Mouse (Mus musculus) ES-E14 (cell line): ENCODE data around the gene Polr1c. TPM values are rescaled to one million over a fixed set of nuclear protein-coding genes. Genes with fewer than 3 reads are reported as not detected.
A peak's percentile ranks its signal among the peaks of the same experiment; 100 is the strongest.

Experiments
- DNase-seq: peaks from one replicate; pipeline ENCODE4 v3.0.0-alpha.2; 2013; ENCODE audit warnings: low read depth, low spot score
- H3K27ac ChIP-seq: 2 replicates; pipeline ENCODE4 v1.5.1; 2012; ENCODE audit warnings: low read depth, mild to moderate bottlenecking, low read length, moderate library complexity, mixed read lengths; ENCODE audit not compliant: poor library complexity, insufficient read depth, severe bottlenecking
- H3K36me3 ChIP-seq: 2 replicates; pipeline ENCODE4 v1.6.1; 2012; ENCODE audit warnings: mild to moderate bottlenecking, low read length, moderate library complexity, mixed read lengths; ENCODE audit not compliant: control insufficient read depth, poor library complexity, insufficient read depth, severe bottlenecking
- H3K4me1 ChIP-seq, 2 experiments: fragments of 150-350 bp in 1 of 2; sonication (generic) in 1 of 2; 2 replicates each; pipeline ENCODE4 v1.6.1; 2012; ENCODE audit warnings: low read length in 2 of 2, mild to moderate bottlenecking in 1 of 2, mixed read lengths in 1 of 2; ENCODE audit not compliant: control insufficient read depth in 2 of 2, insufficient read depth in 2 of 2, poor library complexity in 1 of 2
- H3K4me3 ChIP-seq, 2 experiments: fragments of 150-350 bp in 1 of 2; sonication (generic) in 1 of 2; 2 replicates each; pipeline ENCODE4 v1.5.1; 2012; ENCODE audit warnings: low read length in 2 of 2, low read depth in 1 of 2, mild to moderate bottlenecking in 1 of 2, mixed read lengths in 1 of 2; ENCODE audit not compliant: insufficient read depth in 1 of 2, poor library complexity in 1 of 2, severe bottlenecking in 1 of 2
- H3K9ac ChIP-seq: 2 replicates; pipeline ENCODE4 v1.6.1; 2012; ENCODE audit warnings: low read depth, mild to moderate bottlenecking, low read length, mixed read lengths; ENCODE audit not compliant: poor library complexity, insufficient read depth, severe bottlenecking
- H3K9me3 ChIP-seq: fragments of 150-350 bp; sonication (generic); 2 replicates; pipeline ENCODE4 v1.6.1; 2012; ENCODE audit warnings: low read depth, mild to moderate bottlenecking, low read length; ENCODE audit not compliant: control insufficient read depth, insufficient read depth
- CHD2 ChIP-seq: IDR thresholded peaks from 2 replicates; pipeline ENCODE4 v1.6.1; 2014; ENCODE audit warnings: mild to moderate bottlenecking, low read depth, low read length, inconsistent platforms
- HCFC1 ChIP-seq: IDR thresholded peaks from 2 replicates; pipeline ENCODE4 v1.6.1; 2012; ENCODE audit warnings: low read length, inconsistent platforms, borderline replicate concordance; ENCODE audit not compliant: insufficient read depth
- MAFK ChIP-seq: IDR thresholded peaks from 2 replicates; pipeline ENCODE4 v1.6.1; 2014; ENCODE audit warnings: mild to moderate bottlenecking, low read depth, low read length, inconsistent platforms; ENCODE audit not compliant: insufficient read depth
- ZC3H11A ChIP-seq: IDR thresholded peaks from 2 replicates; pipeline ENCODE4 v1.6.1; 2012; ENCODE audit warnings: low read depth, mild to moderate bottlenecking, inconsistent platforms, low read length, borderline replicate concordance
- ZNF384 ChIP-seq: IDR thresholded peaks from 2 replicates; pipeline ENCODE4 v1.6.1; 2012; ENCODE audit warnings: low read depth, low read length, inconsistent platforms
- in situ Hi-C, 2 experiments: fragments of 600-800 bp; cut with MboI; formaldehyde crosslinking; loops; one replicate each; pipeline ENCODE4 v1.15.1; 2025; ENCODE audit warnings: low sequenced_read_pairs in 2 of 2, inconsistent platforms in 1 of 2; ENCODE audit not compliant: unreplicated experiment in 2 of 2
- total RNA-seq: library from RNA; depleted of rRNA; stranded (reverse); fragments of 300-350 nt; gene quantifications from 2 replicates; pipeline ENCODE4 v1.2.3, GENCODE M21; 2012

The Polr1c gene
- total RNA-seq, 1 experiment, result 177 TPM

GRCm38 (mm10) chr17:46278011-46278765, 30.3 kb upstream of the Polr1c start:
- H3K36me3 ChIP-seq, result peaks cover 24% of the 10 kb centered on the region; the same call in 1 of the 2 replicates
- H3K9me3 ChIP-seq, result no peaks in the 10 kb centered on the region
- H3K4me1 ChIP-seq, result peaks cover 3 to 12% of the 10 kb centered on the region in 2 experiments; a peak in 3 of 4 replicates
- TF ChIP-seq CHD2 (no peak), HCFC1 (no peak), ZC3H11A (no peak), ZNF384 (no peak), MAFK (no peak)
- in situ Hi-C loops, result no loop called here
- no peak overlapping the region for H3K9ac ChIP-seq
- H3K4me3 ChIP-seq, result no peak overlapping the region
- no peak overlapping the region for H3K27ac ChIP-seq
- no peak for DNase-seq

- TF ChIP-seq CHD2 (no peak), ZC3H11A (no peak)
- Histone ChIP-seq H3K4me1 (peaks cover 3 to 12% of the 10 kb centered on the region in 2 experiments; a peak in 3 of 4 replicates), H3K4me3 (no peak overlapping the region), H3K9ac (no peak overlapping the region), H3K9me3 (no peaks in the 10 kb centered on the region), H3K36me3 (peaks cover 26% of the 10 kb centered on the region; the same call in 1 of the 2 replicates), H3K27ac (no peak overlapping the region)
- in situ Hi-C loops, result no loop called here
- no peak for DNase-seq
Observed at GRCm38 (mm10) chr17:46277586-46277985, 29.7 kb upstream of the Polr1c start.

- no peaks in the 10 kb centered on the region for H3K9me3 ChIP-seq
- H3K9ac ChIP-seq, result 0 out of 2 replicates have a peak overlapping the region, but pooled peaks have one; percentile 4
- DNase-seq, result no peak
- peaks cover 38% of the 10 kb centered on the region for H3K36me3 ChIP-seq
- H3K27ac ChIP-seq, result no peak overlapping the region
- H3K4me1 ChIP-seq, result peaks cover 0 to 8% of the 10 kb centered on the region in 2 experiments; a peak in 1 of 4 replicates
- H3K4me3 ChIP-seq, result no peak overlapping the region
- no peak for TF ChIP-seq ZC3H11A
- no peak for TF ChIP-seq ZNF384
- no peak for TF ChIP-seq HCFC1
- no peak for TF ChIP-seq MAFK
- no peak for TF ChIP-seq CHD2
- in situ Hi-C loops, result no loop called here
Observed at GRCm38 (mm10) chr17:46275506-46275905, 27.7 kb upstream of the Polr1c start.

- no peak overlapping the region for H3K9ac ChIP-seq
- no peaks in the 10 kb centered on the region for H3K9me3 ChIP-seq
- in situ Hi-C loops, result no loop called here
- H3K4me3 ChIP-seq, result no peak overlapping the region
- DNase-seq, result no peak
- TF ChIP-seq CHD2 (no peak), MAFK (no peak), ZNF384 (no peak), HCFC1 (no peak), ZC3H11A (no peak)
- no peak overlapping the region for H3K27ac ChIP-seq
- H3K36me3 ChIP-seq, result peaks cover 39% of the 10 kb centered on the region
- H3K4me1 ChIP-seq, result peaks cover 0 to 8% of the 10 kb centered on the region in 2 experiments; a peak in 1 of 4 replicates
Observed at GRCm38 (mm10) chr17:46275034-46275433, 27.2 kb upstream of the Polr1c start.

- no peak overlapping the region for H3K9ac ChIP-seq
- H3K4me1 ChIP-seq, result peaks cover 0 to 11% of the 10 kb centered on the region in 2 experiments; a peak in 1 of 4 replicates
- H3K9me3 ChIP-seq, result no peaks in the 10 kb centered on the region
- no peak overlapping the region for H3K27ac ChIP-seq
- DNase-seq, result no peak
- in situ Hi-C loops, result no loop called here
- H3K36me3 ChIP-seq, result peaks cover 44% of the 10 kb centered on the region
- TF ChIP-seq HCFC1 (no peak), ZNF384 (no peak), MAFK (no peak), ZC3H11A (no peak), CHD2 (no peak)
- no peak overlapping the region for H3K4me3 ChIP-seq
Observed at GRCm38 (mm10) chr17:46274465-46274864, 26.6 kb upstream of the Polr1c start.
